Mouse (Mus musculus): ENCODE measurements around the gene Gfod1. TPM values are rescaled to one million over a fixed set of nuclear protein-coding genes. Genes with fewer than 3 reads are reported as not detected.

The Gfod1 gene
- polyA plus RNA-seq, 1 experiment from 2014 or later: 0.46 TPM

- Histone ChIP-seq H3K36me3 (ENCODE audit: inconsistent target) (no peaks in the 10 kb centered on the region), H3K4me3 (ENCODE audit: inconsistent target) (no peak overlapping the region), H3K27ac (no peak overlapping the region), H3K79me2 (ENCODE audit: inconsistent target) (no peaks in the 10 kb centered on the region)
- WGBS (ENCODE audit: missing documents): 73% methylated on average over 22 of the region's 22 CpGs
Observed at GRCm38 (mm10) chr13:43201033-43201432, 102.9 kb downstream of the Gfod1 start.

- H3K36me3 ChIP-seq (ENCODE audit: inconsistent target): no peaks in the 10 kb centered on the region
- WGBS (ENCODE audit: missing documents): 96% methylated on average over 20 of the region's 22 CpGs
Observed at GRCm38 (mm10) chr13:43200473-43200872, 103.5 kb downstream of the Gfod1 start.

DNA sequence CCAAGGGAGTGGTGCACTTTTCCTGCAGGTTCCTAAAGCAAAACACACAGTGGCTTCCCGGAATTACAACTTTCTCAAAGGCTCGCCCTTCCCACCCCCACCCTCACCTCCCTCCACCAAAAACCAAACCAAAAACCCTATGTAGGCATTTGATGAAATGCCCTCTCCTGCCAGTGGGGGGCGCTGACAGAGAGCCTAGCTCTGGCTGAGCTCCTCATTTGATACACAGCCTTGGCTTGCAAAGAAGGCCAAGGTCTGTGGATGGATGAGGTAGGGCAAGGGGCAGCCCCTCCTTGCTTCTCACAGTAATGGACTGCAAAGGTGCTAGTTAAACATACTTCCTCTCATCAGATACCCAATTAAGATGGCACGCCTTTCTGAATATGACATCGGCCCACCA is 104.2 kb downstream of the Gfod1 start:
- no peak overlapping the region for H3K27ac ChIP-seq
- no peak overlapping the region for H3K4me3 ChIP-seq (ENCODE audit: inconsistent target)
- WGBS (ENCODE audit: missing documents): 70% methylated on average over 4 of the region's 5 CpGs
- no peaks in the 10 kb centered on the region for H3K36me3 ChIP-seq (ENCODE audit: inconsistent target)
- H3K79me2 ChIP-seq (ENCODE audit: inconsistent target): no peaks in the 10 kb centered on the region

More at GRCm38 (mm10) chr13:43200473-43200872, 103.5 kb downstream of the Gfod1 start:
- no peaks in the 10 kb centered on the region for H3K79me2 ChIP-seq (ENCODE audit: inconsistent target)
- H3K27ac ChIP-seq: no peak overlapping the region
- no peak overlapping the region for H3K4me3 ChIP-seq (ENCODE audit: inconsistent target)

DNA sequence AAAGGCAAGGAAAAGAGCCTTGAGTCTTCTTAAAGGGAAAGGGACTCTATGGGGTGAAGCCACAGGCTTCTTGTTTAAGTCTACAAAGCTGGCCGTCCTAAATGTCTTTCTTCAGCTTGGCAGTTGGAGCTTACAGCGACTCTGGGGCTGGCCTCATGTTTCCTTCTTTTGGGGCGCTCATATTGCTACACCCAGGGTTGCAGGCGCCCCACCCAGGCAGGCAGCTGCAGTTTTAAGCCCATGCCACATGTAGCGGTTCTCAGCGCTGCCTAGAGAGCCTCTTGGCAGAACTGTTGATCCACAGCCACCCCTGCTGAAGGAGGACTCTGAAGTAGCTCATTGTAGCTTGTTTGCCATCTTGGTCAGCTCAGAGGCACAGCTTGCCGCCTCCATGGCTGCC is 104.7 kb downstream of the Gfod1 start:
- 50% methylated on average over 7 of the region's 7 CpGs for WGBS (ENCODE audit: missing documents)
- H3K27ac ChIP-seq: no peak overlapping the region
- no peak overlapping the region for H3K4me3 ChIP-seq (ENCODE audit: inconsistent target)
- H3K79me2 ChIP-seq (ENCODE audit: inconsistent target): no peaks in the 10 kb centered on the region
- no peaks in the 10 kb centered on the region for H3K36me3 ChIP-seq (ENCODE audit: inconsistent target)

DNA sequence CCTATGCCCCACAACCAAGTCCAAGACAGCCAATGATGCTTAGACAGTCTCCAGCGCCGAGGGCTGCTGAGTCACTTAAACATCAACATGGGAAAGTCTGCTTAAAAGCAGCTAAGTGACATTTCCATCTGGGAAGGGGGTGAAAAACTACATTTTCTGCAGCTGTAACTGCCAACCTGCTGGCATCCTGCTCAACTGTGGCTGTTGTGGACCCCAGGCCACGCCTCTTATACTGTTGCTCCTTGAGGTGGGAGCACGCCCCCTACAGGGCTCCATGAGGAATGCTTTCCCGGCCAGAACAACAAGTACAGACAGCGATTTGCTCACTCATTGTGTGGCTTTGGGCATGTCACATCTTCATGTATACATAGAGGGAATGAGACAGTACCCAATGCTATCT is 106.8 kb downstream of the Gfod1 start:
- H3K27ac ChIP-seq: no peak overlapping the region
- no peak overlapping the region for H3K4me3 ChIP-seq (ENCODE audit: inconsistent target)
- H3K36me3 ChIP-seq (ENCODE audit: inconsistent target): no peaks in the 10 kb centered on the region
- no peaks in the 10 kb centered on the region for H3K79me2 ChIP-seq (ENCODE audit: inconsistent target)
- WGBS (ENCODE audit: missing documents): 82% methylated on average over 6 of the region's 6 CpGs

DNA sequence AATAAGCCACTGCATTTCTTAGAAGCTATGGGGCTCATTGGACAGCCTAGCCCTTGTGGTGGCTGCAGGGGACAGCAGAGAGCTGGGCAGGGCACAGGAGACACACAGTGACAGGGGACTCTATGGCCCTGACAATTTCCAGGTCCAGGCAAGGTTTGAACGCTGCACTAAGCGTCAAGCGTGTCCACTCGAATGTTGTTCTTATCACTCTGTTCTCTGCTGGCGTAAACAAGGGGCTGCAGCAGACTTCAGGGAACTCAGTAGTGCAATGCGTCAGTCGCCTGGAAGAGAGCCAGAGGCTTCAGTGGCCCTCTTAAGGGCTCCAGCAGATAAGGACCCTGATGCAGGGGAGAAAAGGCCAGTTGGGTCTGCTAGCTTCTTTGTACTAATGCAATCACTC is 108.0 kb downstream of the Gfod1 start:
- H3K4me3 ChIP-seq (ENCODE audit: inconsistent target): no peak overlapping the region
- 64% methylated on average over 7 of the region's 7 CpGs for WGBS (ENCODE audit: missing documents)
- no peaks in the 10 kb centered on the region for H3K79me2 ChIP-seq (ENCODE audit: inconsistent target)
- H3K27ac ChIP-seq: no peak overlapping the region
- H3K36me3 ChIP-seq (ENCODE audit: inconsistent target): no peaks in the 10 kb centered on the region

DNA sequence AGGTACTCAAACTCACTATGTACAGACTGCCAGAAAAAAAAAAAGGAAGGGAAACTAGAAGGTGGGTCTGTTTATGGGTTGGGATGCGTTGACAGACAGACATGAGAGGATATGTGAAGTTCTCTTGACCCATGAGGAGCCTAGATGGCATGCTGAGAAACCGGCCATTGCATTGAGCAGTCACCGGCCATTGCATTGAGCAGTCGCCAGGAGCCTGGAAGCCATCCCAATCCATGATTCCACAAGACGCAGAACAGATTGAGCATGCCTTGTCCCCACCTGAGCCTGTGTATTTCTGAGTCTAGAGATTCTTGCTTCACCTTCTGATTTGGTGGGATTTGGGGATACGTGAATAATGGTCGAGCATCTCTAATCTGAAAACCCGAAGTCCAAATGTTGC is 110.0 kb downstream of the Gfod1 start:
- WGBS (ENCODE audit: missing documents): 88% methylated on average over 8 of the region's 8 CpGs
- Histone ChIP-seq H3K36me3 (ENCODE audit: inconsistent target) (no peaks in the 10 kb centered on the region), H3K4me3 (ENCODE audit: inconsistent target) (no peak overlapping the region), H3K79me2 (ENCODE audit: inconsistent target) (no peaks in the 10 kb centered on the region), H3K27ac (no peak overlapping the region)

- no peak overlapping the region for H3K27ac ChIP-seq
- WGBS (ENCODE audit: missing documents): 21% methylated on average over 7 of the region's 7 CpGs
- no peaks in the 10 kb centered on the region for H3K36me3 ChIP-seq (ENCODE audit: inconsistent target)
- H3K79me2 ChIP-seq (ENCODE audit: inconsistent target): no peaks in the 10 kb centered on the region
- no peak overlapping the region for H3K4me3 ChIP-seq (ENCODE audit: inconsistent target)
Observed at GRCm38 (mm10) chr13:43193266-43193665, 110.7 kb downstream of the Gfod1 start.

DNA sequence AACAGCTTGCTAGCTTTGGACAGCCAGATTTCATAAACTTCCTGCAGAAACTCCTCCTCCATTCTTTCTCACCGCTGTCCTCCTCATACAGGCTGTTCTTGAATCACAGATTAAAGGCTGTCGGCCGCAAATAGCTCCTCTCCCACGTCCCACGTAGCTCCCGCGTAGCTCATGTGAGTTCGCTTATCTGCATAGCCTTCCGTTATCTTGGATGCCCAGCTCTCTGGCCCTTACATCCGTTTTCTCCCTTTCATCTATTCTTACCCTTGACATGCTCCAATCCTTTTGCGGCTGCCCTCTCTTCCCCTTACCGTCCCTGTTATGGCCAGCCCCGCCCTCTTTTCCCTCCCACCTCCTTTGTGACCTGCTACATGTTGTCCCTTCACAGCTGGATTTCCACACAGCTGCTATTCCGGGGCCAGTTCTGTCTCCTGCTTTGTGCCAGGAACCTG is 112.2 kb downstream of the Gfod1 start:
- WGBS (ENCODE audit: missing documents): 5% methylated on average over 14 of the region's 14 CpGs
- Histone ChIP-seq H3K36me3 (ENCODE audit: inconsistent target) (no peaks in the 10 kb centered on the region), H3K4me3 (ENCODE audit: inconsistent target) (no peak overlapping the region), H3K27ac (no peak overlapping the region), H3K79me2 (ENCODE audit: inconsistent target) (no peaks in the 10 kb centered on the region)

DNA sequence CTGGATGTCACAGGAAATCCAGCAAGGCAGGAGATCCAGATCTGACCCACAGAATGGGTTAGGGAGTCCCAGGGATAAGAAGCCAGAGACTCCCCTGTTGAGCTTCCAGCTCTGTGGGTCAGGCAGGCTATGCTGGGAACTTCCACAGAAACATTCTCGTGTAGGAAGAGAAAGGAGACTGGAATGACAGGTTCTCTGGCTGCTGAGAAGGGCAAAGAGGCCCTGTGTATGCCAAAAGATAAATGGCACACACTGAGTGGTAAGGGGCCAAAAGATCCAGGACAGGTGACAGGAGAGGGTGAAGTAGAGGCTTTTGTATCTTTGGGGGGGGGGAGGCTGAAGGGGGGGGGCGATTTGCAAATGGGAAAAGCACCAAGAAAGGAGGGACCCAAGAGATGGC is 112.7 kb downstream of the Gfod1 start:
- H3K79me2 ChIP-seq (ENCODE audit: inconsistent target): no peaks in the 10 kb centered on the region
- no peak overlapping the region for H3K27ac ChIP-seq
- H3K36me3 ChIP-seq (ENCODE audit: inconsistent target): no peaks in the 10 kb centered on the region
- H3K4me3 ChIP-seq (ENCODE audit: inconsistent target): no peak overlapping the region
- WGBS (ENCODE audit: missing documents): 25% methylated on average over 2 of the region's 2 CpGs

GRCm38 (mm10) chr13:43187736-43188135 is 116.2 kb downstream of the Gfod1 start:
- Histone ChIP-seq H3K36me3 (ENCODE audit: inconsistent target) (no peaks in the 10 kb centered on the region), H3K79me2 (ENCODE audit: inconsistent target) (no peaks in the 10 kb centered on the region), H3K4me3 (ENCODE audit: inconsistent target) (no peak overlapping the region), H3K27ac (no peak overlapping the region)
- 91% methylated on average over 4 of the region's 4 CpGs for WGBS (ENCODE audit: missing documents)

DNA sequence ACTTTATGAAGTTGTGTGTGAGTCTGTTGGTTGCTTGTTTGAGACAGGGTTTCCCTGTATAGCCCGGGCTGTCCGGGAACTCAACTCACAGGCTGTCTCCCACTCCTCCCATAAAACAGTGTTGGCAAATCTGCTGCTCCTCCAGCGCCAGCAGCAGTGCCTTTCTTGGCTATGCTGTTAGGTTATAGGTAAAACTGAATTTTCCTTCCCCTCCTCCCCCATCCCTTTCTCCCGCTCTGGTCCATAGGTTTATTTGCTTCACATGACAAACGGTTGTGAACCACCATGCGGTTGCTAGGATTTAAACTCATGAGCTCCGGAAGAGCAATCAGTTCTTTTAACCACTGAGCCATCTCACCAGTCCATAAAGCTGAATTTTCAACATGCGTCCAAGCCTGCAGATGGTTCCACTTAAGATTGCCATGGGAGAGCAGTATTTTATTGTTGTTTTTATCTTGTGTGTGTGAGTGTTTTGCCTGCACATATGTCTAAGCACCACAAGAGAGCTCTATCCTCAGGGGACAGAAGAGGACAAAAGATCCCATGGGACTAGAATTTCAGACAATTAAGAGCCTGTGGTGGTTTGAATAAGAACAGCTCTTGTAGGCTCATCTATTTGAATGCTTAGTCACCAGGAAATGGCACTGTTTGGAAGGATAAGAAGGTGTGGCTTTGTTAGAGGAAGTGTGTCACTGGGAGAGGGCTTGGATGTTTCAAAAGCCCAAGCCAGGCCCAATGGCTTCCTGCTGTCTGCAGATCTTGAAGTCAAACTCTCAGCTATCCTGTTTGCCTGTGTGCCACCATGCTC is 120.5 kb downstream of the Gfod1 start:
- H3K79me2 ChIP-seq (ENCODE audit: inconsistent target): no peaks in the 10 kb centered on the region
- no peaks in the 10 kb centered on the region for H3K36me3 ChIP-seq (ENCODE audit: inconsistent target)
- no peak overlapping the region for H3K4me3 ChIP-seq (ENCODE audit: inconsistent target)
- no peak overlapping the region for H3K27ac ChIP-seq
- WGBS (ENCODE audit: missing documents): 75% methylated on average over 8 of the region's 8 CpGs

GRCm38 (mm10) chr13:43182465-43183201 is 121.3 kb downstream of the Gfod1 start:
- Histone ChIP-seq H3K27ac (no peak overlapping the region), H3K36me3 (ENCODE audit: inconsistent target) (no peaks in the 10 kb centered on the region), H3K79me2 (ENCODE audit: inconsistent target) (no peaks in the 10 kb centered on the region), H3K4me3 (ENCODE audit: inconsistent target) (no peak overlapping the region)
- WGBS (ENCODE audit: missing documents): 24% methylated on average over 13 of the region's 14 CpGs

- H3K36me3 ChIP-seq (ENCODE audit: inconsistent target): no peaks in the 10 kb centered on the region
- no peaks in the 10 kb centered on the region for H3K79me2 ChIP-seq (ENCODE audit: inconsistent target)
- WGBS (ENCODE audit: missing documents): 89% methylated on average over 7 of the region's 7 CpGs
- H3K4me3 ChIP-seq (ENCODE audit: inconsistent target): no peak overlapping the region
- H3K27ac ChIP-seq: no peak overlapping the region
Observed at GRCm38 (mm10) chr13:43181104-43181503, 122.9 kb downstream of the Gfod1 start.

DNA sequence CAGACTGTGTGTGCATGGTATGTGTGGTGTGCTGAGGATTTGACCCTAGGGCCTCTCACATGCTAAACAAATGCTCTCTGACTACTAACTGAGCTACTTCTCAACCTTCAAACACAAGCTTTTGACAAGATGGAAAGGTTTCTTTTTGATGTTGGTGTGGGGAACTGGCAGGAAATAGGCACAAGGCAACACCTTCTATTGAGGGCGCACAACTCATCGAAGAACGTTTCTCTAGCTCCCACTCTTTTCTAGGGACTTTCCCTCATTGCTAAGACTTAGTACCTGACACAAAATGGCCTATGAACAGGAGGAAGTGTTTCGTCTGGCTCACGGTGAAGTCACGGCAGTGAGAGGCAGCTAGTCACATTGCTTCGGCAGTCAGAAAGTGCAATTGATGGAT is 126.7 kb downstream of the Gfod1 start:
- no peak overlapping the region for H3K27ac ChIP-seq
- no peaks in the 10 kb centered on the region for H3K36me3 ChIP-seq (ENCODE audit: inconsistent target)
- H3K79me2 ChIP-seq (ENCODE audit: inconsistent target): no peaks in the 10 kb centered on the region
- H3K4me3 ChIP-seq (ENCODE audit: inconsistent target): no peak overlapping the region
- WGBS (ENCODE audit: missing documents): 79% methylated on average over 7 of the region's 7 CpGs

Measured in macrophage (primary cell).